Mouse (Mus musculus) limb, embryonic 14.5 days (tissue): ENCODE measurements at regions not wholly inside any gene's neighbourhood (a gene's known extent, or its start where the extent isn't known, plus 50 kb on each side); places are given as distances from the start of the nearest gene placed in this dataset.

Source experiments
- ATAC-seq: fragments of 200-750 bp; cut with Nextera tagmentation; 2 replicates; pipeline ENCODE4 v1.8.0; 2017; ENCODE audit warnings: low read depth, moderate number of reproducible peaks, moderate TSS enrichment; ENCODE audit not compliant: low FRiP score
- DNase-seq: peaks from one replicate; pipeline ENCODE4 v3.0.0-alpha.2; 2015; ENCODE audit warnings: low spot score
- H3K27ac ChIP-seq: fragments of 300-500 bp; sonication (generic); replicated peaks from 2 replicates; pipeline ENCODE4 v1.5.1; 2014; ENCODE audit warnings: low read depth, mild to moderate bottlenecking, low read length, moderate library complexity, mixed read lengths
- H3K27me3 ChIP-seq: fragments of 300-500 bp; sonication (generic); 2 replicates; pipeline ENCODE4 v1.6.1; 2014; ENCODE audit warnings: low read length, mixed read lengths; ENCODE audit not compliant: control insufficient read depth, insufficient read depth
- H3K36me3 ChIP-seq: fragments of 300-500 bp; sonication (generic); 2 replicates; pipeline ENCODE4 v1.6.1; 2014; ENCODE audit warnings: mild to moderate bottlenecking, low read length, moderate library complexity, mixed read lengths; ENCODE audit not compliant: control insufficient read depth, insufficient read depth
- H3K4me1 ChIP-seq: fragments of 300-500 bp; sonication (generic); 2 replicates; pipeline ENCODE4 v1.6.1; 2014; ENCODE audit warnings: antibody characterized with exemption, low read length, mixed read lengths; ENCODE audit not compliant: control insufficient read depth, insufficient read depth
- H3K4me2 ChIP-seq: fragments of 300-500 bp; sonication (generic); replicated peaks from 2 replicates; pipeline ENCODE4 v1.6.1; 2014; ENCODE audit warnings: low read depth, mild to moderate bottlenecking, low read length, moderate library complexity; ENCODE audit not compliant: severe bottlenecking
- H3K4me3 ChIP-seq: fragments of 300-500 bp; sonication (generic); replicated peaks from 2 replicates; pipeline ENCODE4 v1.5.1; 2014; ENCODE audit warnings: low read length
- H3K9ac ChIP-seq: fragments of 300-500 bp; sonication (generic); 2 replicates; pipeline ENCODE4 v1.6.1; 2014; ENCODE audit warnings: mild to moderate bottlenecking, low read depth, low read length, moderate library complexity; ENCODE audit not compliant: severe bottlenecking
- H3K9me3 ChIP-seq: fragments of 300-500 bp; sonication (generic); 2 replicates; pipeline ENCODE4 v1.6.1; 2016; ENCODE audit warnings: low read length; ENCODE audit not compliant: control insufficient read depth
- POLR2A ChIP-seq: fragments of 200-500 bp; IDR thresholded peaks from 2 replicates; pipeline ENCODE4 v1.8.0; 2012; ENCODE audit warnings: inconsistent platforms, mild to moderate bottlenecking, moderate library complexity, borderline replicate concordance; ENCODE audit not compliant: insufficient read depth, insufficient read length; ENCODE audit errors: extremely low read depth
- WGBS: fragments of 180-500 bp; shearing (Covaris S2); extraction: QIAGEN DNeasy Blood & Tissue Kit; methylation state at CpG from one replicate; pipeline ENCODE4 v1.1.7; 2014; 5-methylcytosine and 5-hydroxymethylcytosine counted together

DNA sequence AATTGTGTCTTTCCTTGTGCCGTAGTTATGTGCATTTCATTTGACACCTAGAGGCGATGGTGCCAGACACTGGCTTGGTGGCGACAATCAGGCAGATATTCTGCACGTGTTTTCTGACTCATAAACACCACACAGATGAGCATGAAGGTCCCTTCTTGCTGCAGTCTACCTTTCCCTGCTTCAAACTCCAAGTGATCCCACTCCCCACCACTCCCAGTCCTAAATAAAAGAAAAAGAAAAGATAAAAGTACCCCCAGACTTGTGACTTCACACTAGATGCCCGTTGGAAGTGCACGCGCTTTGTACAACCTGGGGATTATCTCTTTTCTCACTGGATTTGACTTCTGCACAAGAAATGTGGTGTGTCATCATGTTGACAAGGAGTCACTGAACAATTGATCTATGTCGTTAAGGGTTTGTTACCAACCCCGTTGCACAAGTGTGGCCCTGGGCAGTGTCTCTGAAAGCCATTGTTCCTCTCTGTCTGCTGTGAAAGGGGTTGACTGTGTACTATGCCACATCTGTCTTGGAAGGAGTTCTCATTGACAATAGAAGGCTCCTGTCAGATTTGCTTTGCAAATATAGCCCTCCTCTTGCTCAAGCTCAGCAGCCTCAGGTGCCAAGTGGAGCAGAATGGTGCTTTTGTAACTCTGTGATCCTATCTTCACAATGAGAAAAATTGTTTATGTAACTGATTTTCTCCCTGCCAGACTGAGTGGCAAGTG is 140.1 kb downstream of the Ppp4r2 start:
- ATAC-seq = no peak
- WGBS = 79% methylated on average over 9 of the region's 9 CpGs
- Histone ChIP-seq H3K36me3 (no peaks in the 10 kb centered on the region), H3K27ac (no peak overlapping the region), H3K27me3 (no peaks in the 10 kb centered on the region), H3K9me3 (no peaks in the 10 kb centered on the region), H3K9ac (no peak overlapping the region), H3K4me3 (no peak overlapping the region), H3K4me1 (peaks cover 37% of the 10 kb centered on the region), H3K4me2 (no peak overlapping the region)
- no peak for TF ChIP-seq POLR2A
- no peak for DNase-seq

DNA sequence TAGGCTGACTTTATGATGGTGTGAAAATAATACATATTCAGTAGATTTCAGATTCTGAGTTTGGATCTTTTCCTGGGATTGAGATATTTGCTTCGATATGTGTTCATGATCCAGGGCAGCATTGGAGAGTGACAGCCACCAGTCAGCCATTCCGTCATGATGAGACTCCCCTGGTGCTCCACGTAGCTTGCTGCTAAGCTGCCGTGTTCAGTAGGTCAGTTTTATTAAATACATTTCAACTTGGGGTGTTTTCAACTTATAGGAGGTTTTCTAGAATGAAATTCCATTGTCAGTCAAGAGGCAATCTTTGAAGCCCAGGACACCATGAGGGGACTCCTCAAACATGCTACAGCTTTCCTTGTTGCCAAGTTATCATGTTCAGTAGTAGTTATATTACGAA is 141.3 kb downstream of the Ppp4r2 start:
- Histone ChIP-seq H3K4me2 (no peak overlapping the region), H3K9ac (no peak overlapping the region), H3K36me3 (no peaks in the 10 kb centered on the region), H3K4me1 (peaks cover 37% of the 10 kb centered on the region), H3K27ac (no peak overlapping the region), H3K27me3 (no peaks in the 10 kb centered on the region), H3K4me3 (no peak overlapping the region), H3K9me3 (no peaks in the 10 kb centered on the region)
- ATAC-seq (no peak), DNase-seq (no peak)
- no peak for TF ChIP-seq POLR2A
- 90% methylated on average over 5 of the region's 5 CpGs for WGBS

DNA sequence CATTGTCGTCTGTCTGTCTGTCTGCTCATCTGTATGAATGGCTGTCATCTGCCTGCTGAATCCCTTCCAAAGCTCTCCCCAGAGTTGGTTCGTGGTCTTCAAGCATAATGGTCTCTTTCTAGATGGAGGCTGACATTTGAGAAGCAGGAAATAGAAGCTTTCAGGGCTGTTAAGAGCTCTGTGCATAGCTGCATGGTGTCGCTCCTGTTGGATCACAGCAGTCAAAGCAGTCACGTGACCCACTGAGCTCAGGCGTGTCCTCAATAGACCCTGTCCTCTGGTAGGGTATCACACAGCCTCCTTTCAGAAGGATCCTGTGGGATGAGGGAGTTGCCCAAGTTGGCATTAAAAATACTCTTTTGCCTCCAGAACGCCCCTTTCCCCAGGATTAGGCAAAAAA is 142.4 kb downstream of the Ppp4r2 start:
- no peak overlapping the region for H3K4me3 ChIP-seq
- no peaks in the 10 kb centered on the region for H3K36me3 ChIP-seq
- H3K4me2 ChIP-seq = peak overlapping the region; percentile 39
- H3K27ac ChIP-seq = peak overlapping the region; percentile 52; the same call in 1 of the 2 replicates
- H3K27me3 ChIP-seq = no peaks in the 10 kb centered on the region
- DNase-seq (peak; percentile 85), ATAC-seq (peak; percentile 89)
- peaks cover 36% of the 10 kb centered on the region for H3K4me1 ChIP-seq
- WGBS = 26% methylated on average over 6 of the region's 6 CpGs
- TF ChIP-seq POLR2A = no peak
- no peak overlapping the region for H3K9ac ChIP-seq
- no peaks in the 10 kb centered on the region for H3K9me3 ChIP-seq

DNA sequence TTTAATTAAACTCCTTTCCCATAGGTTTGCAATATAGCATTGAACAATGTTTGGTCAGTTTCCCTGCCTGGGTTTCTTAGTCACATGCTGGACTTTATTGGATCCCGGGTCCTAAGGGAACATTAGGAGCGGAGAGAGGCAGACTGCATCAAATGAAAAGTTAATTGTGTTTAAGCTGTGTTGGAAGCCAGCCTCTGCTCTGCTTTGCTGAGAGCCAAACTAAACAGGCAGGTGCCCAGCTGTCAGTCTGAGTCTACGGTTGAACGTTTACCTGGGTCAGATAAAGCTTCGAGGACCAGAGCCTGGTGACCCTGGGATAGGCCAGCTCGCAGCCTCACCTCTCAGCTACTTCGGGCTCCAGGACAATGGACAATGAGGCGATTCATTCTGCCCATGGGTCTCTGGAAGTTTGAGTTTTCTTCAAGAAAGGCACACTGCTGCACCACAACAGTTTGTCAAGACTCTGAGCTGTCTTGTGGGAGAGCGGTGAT is 143.8 kb downstream of the Ppp4r2 start:
- DNase-seq = peak; percentile 73
- WGBS = 30% methylated on average over 9 of the region's 9 CpGs
- no peaks in the 10 kb centered on the region for H3K36me3 ChIP-seq
- no peak for TF ChIP-seq POLR2A
- H3K4me3 ChIP-seq = no peak overlapping the region
- ATAC-seq = peak; percentile 56
- peaks cover 23% of the 10 kb centered on the region for H3K4me1 ChIP-seq
- H3K9ac ChIP-seq = no peak overlapping the region
- H3K27me3 ChIP-seq = no peaks in the 10 kb centered on the region
- H3K27ac ChIP-seq = 0 out of 2 replicates have a peak overlapping the region, but pooled peaks have one; percentile 20
- no peak overlapping the region for H3K4me2 ChIP-seq
- H3K9me3 ChIP-seq = no peaks in the 10 kb centered on the region

DNA sequence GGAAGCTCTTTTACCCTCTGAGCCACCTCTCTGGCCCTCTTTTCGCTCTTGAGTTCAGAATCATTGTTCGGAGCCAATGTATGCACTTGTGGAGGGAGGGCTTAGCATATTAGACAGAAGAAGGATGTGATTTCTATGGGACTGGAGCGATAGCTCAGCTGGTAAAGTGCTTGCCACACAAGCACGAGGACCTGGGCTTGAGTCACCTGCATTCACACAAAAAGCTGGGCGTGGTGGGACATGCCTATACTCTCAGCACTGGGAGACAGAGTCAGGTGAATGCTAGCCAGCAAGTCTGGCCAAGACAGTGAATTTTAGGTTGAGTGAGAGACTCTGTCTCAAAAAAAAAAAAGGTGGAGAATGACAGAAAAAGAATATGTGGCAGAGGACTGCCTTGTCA is 144.7 kb downstream of the Ppp4r2 start:
- DNase-seq (no peak), ATAC-seq (no peak)
- 60% methylated on average over 5 of the region's 5 CpGs for WGBS
- H3K4me1 ChIP-seq = peaks cover 23% of the 10 kb centered on the region
- H3K9me3 ChIP-seq = no peaks in the 10 kb centered on the region
- H3K4me2 ChIP-seq = no peak overlapping the region
- H3K36me3 ChIP-seq = no peaks in the 10 kb centered on the region
- H3K27me3 ChIP-seq = no peaks in the 10 kb centered on the region
- no peak overlapping the region for H3K4me3 ChIP-seq
- H3K9ac ChIP-seq = no peak overlapping the region
- TF ChIP-seq POLR2A = no peak
- 0 out of 2 replicates have a peak overlapping the region, but pooled peaks have one; percentile 19 for H3K27ac ChIP-seq
